Mouse (Mus musculus) lung, postnatal 0 days (tissue): ENCODE measurements around the gene Prom1. TPM values are rescaled to one million over a fixed set of nuclear protein-coding genes. Genes with fewer than 3 reads are reported as not detected.

Experiments
- ATAC-seq: fragments of 200-750 bp; cut with Nextera tagmentation; 2 replicates; pipeline ENCODE4 v1.8.0; 2017; ENCODE audit warnings: moderate library complexity
- DNase-seq: peaks from one replicate; pipeline ENCODE4 v3.0.0-alpha.2; 2016; ENCODE audit warnings: low spot score
- H3K27ac ChIP-seq: fragments of 300-500 bp; sonication (generic); 2 replicates; pipeline ENCODE4 v1.5.1; 2014; ENCODE audit warnings: antibody characterized with exemption, mild to moderate bottlenecking, low read length, mixed read lengths
- H3K27me3 ChIP-seq: fragments of 300-500 bp; sonication (generic); replicated peaks from 2 replicates; pipeline ENCODE4 v1.6.1; 2014; ENCODE audit warnings: low read length, mixed read lengths; ENCODE audit not compliant: insufficient read depth
- H3K36me3 ChIP-seq: fragments of 300-500 bp; sonication (generic); 2 replicates; pipeline ENCODE4 v1.6.1; 2014; ENCODE audit warnings: low read length, mixed read lengths; ENCODE audit not compliant: insufficient read depth
- H3K4me1 ChIP-seq: fragments of 300-500 bp; sonication (generic); 2 replicates; pipeline ENCODE4 v1.6.1; 2014; ENCODE audit warnings: antibody characterized with exemption, low read depth, low read length, mixed read lengths; ENCODE audit not compliant: insufficient read depth
- H3K4me2 ChIP-seq: fragments of 300-500 bp; sonication (generic); replicated peaks from 2 replicates; pipeline ENCODE4 v1.6.1; 2014; ENCODE audit warnings: low read depth, mild to moderate bottlenecking, low read length, moderate library complexity, mixed read lengths
- H3K4me3 ChIP-seq: fragments of 300-500 bp; sonication (generic); 2 replicates; pipeline ENCODE4 v1.5.1; 2014; ENCODE audit warnings: low read depth, low read length
- H3K9ac ChIP-seq: fragments of 300-500 bp; sonication (generic); replicated peaks from 2 replicates; pipeline ENCODE4 v1.6.1; 2014; ENCODE audit warnings: low read depth, mild to moderate bottlenecking
- H3K9me3 ChIP-seq: fragments of 300-500 bp; sonication (generic); 2 replicates; pipeline ENCODE4 v1.6.1; 2016; ENCODE audit warnings: low read length, mixed read lengths
- CTCF ChIP-seq: IDR thresholded peaks from 2 replicates; pipeline ENCODE4 v1.5.1; 2016; ENCODE audit warnings: antibody characterized with exemption, mild to moderate bottlenecking
- EP300 ChIP-seq: IDR thresholded peaks from 2 replicates; pipeline ENCODE4 v1.6.1; 2016; ENCODE audit warnings: antibody characterized with exemption, mild to moderate bottlenecking, control low read depth
- WGBS: fragments of 180-500 bp; shearing (Covaris S2); extraction: QIAGEN DNeasy Blood & Tissue Kit; methylation state at CpG from one replicate; pipeline ENCODE4 v1.1.7; 2014; 5-methylcytosine and 5-hydroxymethylcytosine counted together
- polyA plus RNA-seq: library from polyadenylated mRNA; unstranded; fragments of >200 nt; fragmentation: Nextera tagmentation; extraction: Ambion mirVana; gene quantifications from 2 replicates; pipeline ENCODE4 v1.2.1, GENCODE M21; 2015

Gene Prom1
- polyA plus RNA-seq, 1 experiment from 2014 or later = 22.9 TPM

DNA sequence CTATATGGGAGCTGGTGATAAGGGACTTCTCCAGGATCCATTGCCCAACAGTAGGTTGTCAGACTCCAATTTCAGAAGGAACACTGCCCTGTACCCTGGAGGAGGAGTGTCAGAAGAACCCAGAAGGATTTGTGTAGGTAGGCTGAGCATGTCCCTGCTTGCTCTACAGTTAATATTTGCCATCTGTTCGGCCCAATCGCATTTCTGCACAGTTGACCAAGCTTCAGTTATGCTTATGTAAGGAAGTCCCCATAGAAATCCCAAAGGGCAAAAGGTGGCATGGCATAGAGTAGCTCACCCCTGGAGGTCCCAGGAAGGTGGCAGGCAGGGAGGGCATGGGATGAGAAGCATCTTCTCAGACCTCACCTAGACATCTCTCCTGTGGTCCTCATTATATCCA is 19.6 kb upstream of the Prom1 start:
- Histone ChIP-seq H3K9me3 (no peaks in the 10 kb centered on the region), H3K9ac (no peak overlapping the region), H3K27ac (no peak overlapping the region), H3K27me3 (no peaks in the 10 kb centered on the region), H3K4me3 (no peak overlapping the region), H3K36me3 (no peaks in the 10 kb centered on the region), H3K4me2 (no peak overlapping the region), H3K4me1 (no peaks in the 10 kb centered on the region)
- DNase-seq (no peak), ATAC-seq (no peak)
- WGBS = 78% methylated on average over 2 of the region's 2 CpGs
- TF ChIP-seq EP300 (no peak), CTCF (no peak)

DNA sequence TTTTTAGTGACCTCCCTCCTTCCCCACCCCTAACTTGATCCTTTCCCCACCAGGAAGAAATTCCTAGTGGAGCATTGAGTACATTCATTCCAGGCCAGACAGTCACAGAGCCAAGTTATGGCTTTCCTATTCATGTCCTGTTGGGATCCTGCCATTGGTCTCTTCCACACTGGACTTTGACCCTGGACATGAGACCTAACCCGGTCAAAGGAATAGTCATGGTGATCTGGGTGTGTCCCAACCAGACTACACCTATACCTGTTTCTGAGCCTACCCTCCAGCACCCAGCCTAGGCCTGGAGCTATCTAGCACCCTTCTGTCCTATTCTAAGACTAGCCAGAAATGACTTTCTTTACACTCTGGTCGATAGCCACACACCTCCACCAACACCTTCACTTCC is 11.3 kb upstream of the Prom1 start:
- Histone ChIP-seq H3K9me3 (no peaks in the 10 kb centered on the region), H3K4me2 (no peak overlapping the region), H3K27me3 (no peaks in the 10 kb centered on the region), H3K36me3 (no peaks in the 10 kb centered on the region), H3K27ac (no peak overlapping the region), H3K4me1 (no peaks in the 10 kb centered on the region), H3K9ac (no peak overlapping the region), H3K4me3 (no peak overlapping the region)
- DNase-seq = no peak
- 85% methylated on average over 2 of the region's 2 CpGs for WGBS
- TF ChIP-seq EP300 (no peak), CTCF (no peak)
- no peak for ATAC-seq

DNA sequence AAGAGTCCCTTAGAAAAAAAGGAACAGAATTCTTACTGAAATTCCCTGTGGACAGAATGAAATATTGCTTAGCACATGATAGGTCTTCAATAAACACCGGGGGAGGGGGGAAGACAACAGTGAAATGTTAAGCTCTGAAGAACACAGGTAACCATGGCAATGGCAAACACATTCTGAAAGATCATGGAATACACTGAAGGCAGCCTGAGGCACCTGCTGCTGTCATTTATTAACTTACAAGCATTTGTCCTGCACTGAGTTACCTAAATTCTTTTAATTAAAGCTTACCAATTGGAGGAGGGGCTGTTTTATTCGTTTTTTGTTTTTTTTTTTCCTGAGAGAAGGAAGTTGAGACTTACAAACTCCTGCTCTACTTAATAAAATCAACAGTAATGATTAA is 7.3 kb upstream of the Prom1 start:
- no peak overlapping the region for H3K4me3 ChIP-seq
- no peak for ATAC-seq

DNA sequence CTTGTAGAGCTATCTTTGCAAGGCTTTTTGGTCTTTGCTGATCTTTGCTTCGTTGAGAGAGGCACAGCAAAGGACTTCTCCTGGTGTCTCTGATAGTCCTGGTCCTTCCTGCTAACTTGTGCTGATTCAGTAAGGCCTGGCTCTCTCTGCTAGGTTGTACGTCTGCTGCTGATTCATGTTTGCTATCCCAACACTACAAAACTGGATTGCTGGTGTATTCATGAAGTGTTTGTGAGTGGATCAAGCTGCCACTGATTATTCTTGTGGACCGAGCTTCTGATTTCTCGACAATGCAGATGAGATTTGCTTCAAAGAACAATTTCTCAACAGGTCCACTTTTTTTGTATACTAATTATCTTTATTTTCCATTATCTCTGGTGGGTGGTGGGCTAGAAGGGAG is 6.3 kb upstream of the Prom1 start:
- DNase-seq (peak; percentile 55), ATAC-seq (peak; percentile 52)
- H3K9ac ChIP-seq = no peak overlapping the region
- no peak overlapping the region for H3K27ac ChIP-seq
- no peak overlapping the region for H3K4me2 ChIP-seq
- no peaks in the 10 kb centered on the region for H3K9me3 ChIP-seq
- TF ChIP-seq CTCF (no peak), EP300 (no peak)
- H3K27me3 ChIP-seq = no peaks in the 10 kb centered on the region
- 58% methylated on average over 4 of the region's 4 CpGs for WGBS
- no peak overlapping the region for H3K4me3 ChIP-seq
- H3K36me3 ChIP-seq = no peaks in the 10 kb centered on the region
- no peaks in the 10 kb centered on the region for H3K4me1 ChIP-seq

More for the DNA sequence above, 7.3 kb upstream of the Prom1 start:
- H3K4me1 ChIP-seq = no peaks in the 10 kb centered on the region
- no peaks in the 10 kb centered on the region for H3K27me3 ChIP-seq
- TF ChIP-seq CTCF = no peak
- TF ChIP-seq EP300 = no peak
- H3K9me3 ChIP-seq = no peaks in the 10 kb centered on the region
- no peak overlapping the region for H3K4me2 ChIP-seq
- H3K27ac ChIP-seq = no peak overlapping the region
- WGBS = 54% methylated on average over 2 of the region's 2 CpGs
- H3K9ac ChIP-seq = no peak overlapping the region
- no peak for DNase-seq
- no peaks in the 10 kb centered on the region for H3K36me3 ChIP-seq

DNA sequence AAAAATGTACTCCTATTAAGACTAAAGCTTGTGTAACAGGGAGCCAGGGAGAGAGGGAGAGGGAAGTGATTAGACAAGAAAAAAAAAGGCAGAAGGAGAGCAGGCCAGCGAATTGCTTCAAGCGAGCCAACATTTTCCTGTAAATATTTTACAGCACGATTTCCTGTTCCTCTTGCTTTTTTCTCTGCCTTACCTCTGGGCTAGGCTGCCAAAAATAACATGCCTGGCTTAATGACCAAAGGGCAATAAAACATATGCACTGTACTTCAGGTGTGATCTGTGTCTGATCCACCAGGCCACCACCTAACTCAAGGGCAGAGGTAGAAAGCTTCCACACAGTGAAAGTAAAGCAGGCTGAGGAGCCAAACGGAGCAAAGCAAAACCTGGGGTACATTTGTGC is 3.4 kb upstream of the Prom1 start:
- Histone ChIP-seq H3K27ac (no peak overlapping the region), H3K4me3 (no peak overlapping the region), H3K4me1 (peaks cover 3% of the 10 kb centered on the region; the same call in 1 of the 2 replicates), H3K9ac (no peak overlapping the region), H3K27me3 (no peaks in the 10 kb centered on the region), H3K36me3 (no peaks in the 10 kb centered on the region), H3K9me3 (no peaks in the 10 kb centered on the region), H3K4me2 (no peak overlapping the region)
- ATAC-seq = no peak
- no peak for DNase-seq
- TF ChIP-seq CTCF (no peak), EP300 (no peak)
- 14% methylated on average over 4 of the region's 4 CpGs for WGBS

DNA sequence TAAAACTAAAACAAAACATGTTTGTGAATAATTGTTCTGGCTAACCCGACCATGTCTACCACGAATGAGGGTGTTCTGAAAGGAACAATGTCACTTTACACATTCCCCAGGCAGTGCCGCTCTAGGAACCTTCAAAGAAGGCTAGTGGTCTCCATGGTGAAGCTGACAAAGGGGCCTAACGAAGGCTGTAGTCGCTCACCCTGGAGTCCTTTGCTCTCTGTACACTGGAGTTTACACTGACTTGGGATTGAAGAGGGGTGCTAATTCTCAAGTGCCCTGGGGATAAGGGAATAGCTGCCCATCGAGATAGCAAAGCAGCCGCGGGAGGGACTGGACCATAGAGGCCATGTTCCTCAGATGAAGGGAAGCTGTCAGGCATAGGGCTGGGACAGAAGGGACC is 2.9 kb upstream of the Prom1 start:
- WGBS = 60% methylated on average over 8 of the region's 8 CpGs
- Histone ChIP-seq H3K4me1 (peaks cover 3% of the 10 kb centered on the region; the same call in 1 of the 2 replicates), H3K27me3 (no peaks in the 10 kb centered on the region), H3K9me3 (no peaks in the 10 kb centered on the region), H3K4me3 (no peak overlapping the region), H3K9ac (no peak overlapping the region), H3K27ac (no peak overlapping the region), H3K4me2 (no peak overlapping the region), H3K36me3 (no peaks in the 10 kb centered on the region)
- no peak for ATAC-seq
- no peak for TF ChIP-seq EP300
- no peak for DNase-seq

DNA sequence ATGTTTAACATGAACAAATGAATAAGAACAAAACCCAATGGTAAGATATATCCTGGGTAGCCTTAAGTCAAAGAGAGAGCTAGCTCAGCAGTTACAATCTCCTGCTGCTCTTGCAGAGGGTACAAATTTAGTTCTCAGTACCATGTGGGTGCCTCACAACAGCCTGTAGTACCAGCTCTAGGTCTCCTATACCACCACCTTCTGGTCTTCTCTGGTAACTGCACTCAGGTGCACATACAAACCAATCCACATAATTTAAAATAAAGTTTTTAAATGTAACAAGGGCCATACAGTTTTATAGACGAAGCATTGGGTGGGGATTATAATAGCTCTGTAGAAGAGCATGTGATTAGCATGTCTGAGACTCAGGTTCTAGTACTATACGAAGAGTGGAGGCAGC is 2.3 kb upstream of the Prom1 start:
- Histone ChIP-seq H3K9me3 (no peaks in the 10 kb centered on the region), H3K27ac (no peak overlapping the region), H3K27me3 (no peaks in the 10 kb centered on the region), H3K36me3 (no peaks in the 10 kb centered on the region), H3K4me2 (no peak overlapping the region), H3K9ac (no peak overlapping the region), H3K4me3 (no peak overlapping the region), H3K4me1 (peaks cover 3% of the 10 kb centered on the region; the same call in 1 of the 2 replicates)
- WGBS = 94% methylated on average over 2 of the region's 2 CpGs
- TF ChIP-seq CTCF (peak; percentile 60), EP300 (no peak)
- no peak for ATAC-seq
- peak; percentile 36 for DNase-seq
